Mouse (Mus musculus) liver, embryonic 16.5 days (tissue): ENCODE data around the gene Fra10ac1. TPM values are rescaled to one million over a fixed set of nuclear protein-coding genes. Genes with fewer than 3 reads are reported as not detected.

Experiments used
- ATAC-seq: fragments of 200-750 bp; cut with Nextera tagmentation; 2 replicates; pipeline ENCODE4 v1.8.0; 2017; ENCODE audit warnings: low read depth, mild to moderate bottlenecking, moderate number of reproducible peaks, moderate library complexity
- H3K27ac ChIP-seq: fragments of 300-500 bp; sonication (generic); 2 replicates; pipeline ENCODE4 v1.5.1; 2014; ENCODE audit warnings: mild to moderate bottlenecking, low read length
- H3K27me3 ChIP-seq: fragments of 300-500 bp; sonication (generic); 2 replicates; pipeline ENCODE4 v1.6.1; 2014; ENCODE audit warnings: low read depth, low read length, mixed read lengths; ENCODE audit not compliant: control insufficient read depth, insufficient read depth
- H3K36me3 ChIP-seq: fragments of 300-500 bp; sonication (generic); 2 replicates; pipeline ENCODE4 v1.6.1; 2014; ENCODE audit warnings: mild to moderate bottlenecking; ENCODE audit not compliant: control insufficient read depth, insufficient read depth
- H3K4me1 ChIP-seq: fragments of 300-500 bp; sonication (generic); 2 replicates; pipeline ENCODE4 v1.6.1; 2014; ENCODE audit warnings: low read depth, low read length, mixed read lengths; ENCODE audit not compliant: control insufficient read depth
- H3K4me2 ChIP-seq: fragments of 300-500 bp; sonication (generic); 2 replicates; pipeline ENCODE4 v1.6.1; 2014; ENCODE audit warnings: low read depth, low read length, mixed read lengths
- H3K4me3 ChIP-seq: fragments of 300-500 bp; sonication (generic); 2 replicates; pipeline ENCODE4 v1.5.1; 2014; ENCODE audit warnings: low read depth, mild to moderate bottlenecking, low read length
- H3K9ac ChIP-seq: fragments of 300-500 bp; sonication (generic); 2 replicates; pipeline ENCODE4 v1.6.1; 2014; ENCODE audit warnings: low read depth, low read length
- H3K9me3 ChIP-seq: fragments of 300-500 bp; sonication (generic); replicated peaks from 2 replicates; pipeline ENCODE4 v1.6.1; 2016; ENCODE audit warnings: low read length; ENCODE audit not compliant: control insufficient read depth
- WGBS: fragments of 180-500 bp; shearing (Covaris S2); extraction: QIAGEN DNeasy Blood & Tissue Kit; methylation state at CpG from one replicate; pipeline ENCODE4 v1.1.7; 2014; ENCODE audit not compliant: insufficient replicate concordance; 5-methylcytosine and 5-hydroxymethylcytosine counted together
- polyA plus RNA-seq: library from polyadenylated mRNA; unstranded; fragments of >200 nt; fragmentation: Nextera tagmentation; extraction: Ambion mirVana; gene quantifications from 2 replicates; pipeline ENCODE4 v1.2.1, GENCODE M21; 2015

Gene Fra10ac1
- polyA plus RNA-seq, 1 experiment from 2014 or later: 9.9 TPM

- no peak overlapping the region for H3K4me2 ChIP-seq
- 44% methylated on average over 9 of the region's 9 CpGs for WGBS
- no peaks in the 10 kb centered on the region for H3K9me3 ChIP-seq
- no peaks in the 10 kb centered on the region for H3K27me3 ChIP-seq
- no peaks in the 10 kb centered on the region; the same call in 1 of the 2 replicates for H3K36me3 ChIP-seq
- no peaks in the 10 kb centered on the region for H3K4me1 ChIP-seq
- H3K4me3 ChIP-seq: no peak overlapping the region
- H3K9ac ChIP-seq: no peak overlapping the region
- no peak overlapping the region for H3K27ac ChIP-seq
- no peak for ATAC-seq
Observed at GRCm38 (mm10) chr19:38206669-38207068, 17.3 kb downstream of the Fra10ac1 start.

GRCm38 (mm10) chr19:38198731-38199130 is 25.2 kb downstream of the Fra10ac1 start:
- no peak for ATAC-seq
- no peak overlapping the region for H3K9ac ChIP-seq
- 69% methylated on average over 5 of the region's 5 CpGs for WGBS
- H3K4me2 ChIP-seq: no peak overlapping the region
- peaks cover 5% of the 10 kb centered on the region for H3K36me3 ChIP-seq
- H3K4me1 ChIP-seq: no peaks in the 10 kb centered on the region
- H3K9me3 ChIP-seq: no peaks in the 10 kb centered on the region
- H3K4me3 ChIP-seq: no peak overlapping the region
- H3K27ac ChIP-seq: no peak overlapping the region
- H3K27me3 ChIP-seq: no peaks in the 10 kb centered on the region

- Histone ChIP-seq H3K9ac (no peak overlapping the region), H3K4me3 (no peak overlapping the region), H3K9me3 (no peaks in the 10 kb centered on the region), H3K36me3 (peaks cover 5% of the 10 kb centered on the region), H3K27me3 (no peaks in the 10 kb centered on the region), H3K4me1 (no peaks in the 10 kb centered on the region), H3K4me2 (no peak overlapping the region), H3K27ac (no peak overlapping the region)
- 73% methylated on average over 4 of the region's 4 CpGs for WGBS
- ATAC-seq: no peak
Observed at GRCm38 (mm10) chr19:38195245-38195644, 28.7 kb downstream of the Fra10ac1 start.

GRCm38 (mm10) chr19:38191446-38191845 is 32.5 kb downstream of the Fra10ac1 start:
- Histone ChIP-seq H3K4me3 (no peak overlapping the region), H3K4me1 (no peaks in the 10 kb centered on the region), H3K27me3 (no peaks in the 10 kb centered on the region), H3K9ac (no peak overlapping the region), H3K9me3 (no peaks in the 10 kb centered on the region), H3K4me2 (no peak overlapping the region), H3K36me3 (peaks cover 5% of the 10 kb centered on the region), H3K27ac (peak overlapping the region; percentile 72; the same call in 1 of the 2 replicates)
- peak; percentile 82 for ATAC-seq
- 61% methylated on average over 5 of the region's 5 CpGs for WGBS

GRCm38 (mm10) chr19:38190606-38191005 is 33.4 kb downstream of the Fra10ac1 start:
- peaks cover 5% of the 10 kb centered on the region for H3K36me3 ChIP-seq
- no peak overlapping the region for H3K9ac ChIP-seq
- H3K27me3 ChIP-seq: no peaks in the 10 kb centered on the region
- ATAC-seq: no peak
- H3K4me1 ChIP-seq: no peaks in the 10 kb centered on the region
- no peaks in the 10 kb centered on the region for H3K9me3 ChIP-seq
- H3K4me3 ChIP-seq: no peak overlapping the region
- 62% methylated on average over 3 of the region's 3 CpGs for WGBS
- H3K27ac ChIP-seq: no peak overlapping the region
- H3K4me2 ChIP-seq: no peak overlapping the region

GRCm38 (mm10) chr19:38187345-38187680 is 36.6 kb downstream of the Fra10ac1 start:
- Histone ChIP-seq H3K9ac (no peak overlapping the region), H3K9me3 (no peaks in the 10 kb centered on the region), H3K4me1 (no peaks in the 10 kb centered on the region), H3K4me2 (no peak overlapping the region), H3K4me3 (no peak overlapping the region), H3K36me3 (peaks cover 3% of the 10 kb centered on the region), H3K27me3 (no peaks in the 10 kb centered on the region), H3K27ac (no peak overlapping the region)
- WGBS: 67% methylated on average over 2 of the region's 2 CpGs
- ATAC-seq: no peak

- Histone ChIP-seq H3K4me1 (no peaks in the 10 kb centered on the region), H3K9ac (no peak overlapping the region), H3K4me3 (no peak overlapping the region), H3K4me2 (no peak overlapping the region), H3K36me3 (peaks cover 3% of the 10 kb centered on the region), H3K27me3 (no peaks in the 10 kb centered on the region), H3K27ac (no peak overlapping the region), H3K9me3 (no peaks in the 10 kb centered on the region)
- 77% methylated on average over 5 of the region's 5 CpGs for WGBS
- ATAC-seq: peak; percentile 28; the same call in 1 of the 2 replicates
Observed at GRCm38 (mm10) chr19:38186631-38187344, 37.2 kb downstream of the Fra10ac1 start.

- H3K9ac ChIP-seq: no peak overlapping the region
- H3K27me3 ChIP-seq: no peaks in the 10 kb centered on the region
- H3K4me3 ChIP-seq: no peak overlapping the region
- ATAC-seq: no peak
- no peak overlapping the region for H3K27ac ChIP-seq
- no peaks in the 10 kb centered on the region for H3K4me1 ChIP-seq
- H3K4me2 ChIP-seq: no peak overlapping the region
- H3K36me3 ChIP-seq: peaks cover 3% of the 10 kb centered on the region
- WGBS: 80% methylated on average over 9 of the region's 9 CpGs
- H3K9me3 ChIP-seq: no peaks in the 10 kb centered on the region
Observed at GRCm38 (mm10) chr19:38179675-38180074, 44.3 kb downstream of the Fra10ac1 start.

GRCm38 (mm10) chr19:38164633-38165032 is 59.3 kb downstream of the Fra10ac1 start:
- no peaks in the 10 kb centered on the region for H3K4me1 ChIP-seq
- no peak overlapping the region for H3K9ac ChIP-seq
- no peaks in the 10 kb centered on the region for H3K27me3 ChIP-seq
- no peak overlapping the region for H3K4me3 ChIP-seq
- no peaks in the 10 kb centered on the region; the same call in 1 of the 2 replicates for H3K9me3 ChIP-seq
- H3K4me2 ChIP-seq: no peak overlapping the region
- peak; percentile 52 for ATAC-seq
- 0 out of 2 replicates have a peak overlapping the region, but pooled peaks have one; percentile 13 for H3K27ac ChIP-seq
- 21% methylated on average over 2 of the region's 2 CpGs for WGBS
- peaks cover 3% of the 10 kb centered on the region for H3K36me3 ChIP-seq
